Mouse (Mus musculus): ENCODE measurements at regions not wholly inside any gene's neighbourhood (a gene's known extent, or its start where the extent isn't known, plus 50 kb on each side); places are given as distances from the start of the nearest gene placed in this dataset.
A peak's percentile ranks its signal among the peaks of the same experiment; 100 is the strongest.

DNA sequence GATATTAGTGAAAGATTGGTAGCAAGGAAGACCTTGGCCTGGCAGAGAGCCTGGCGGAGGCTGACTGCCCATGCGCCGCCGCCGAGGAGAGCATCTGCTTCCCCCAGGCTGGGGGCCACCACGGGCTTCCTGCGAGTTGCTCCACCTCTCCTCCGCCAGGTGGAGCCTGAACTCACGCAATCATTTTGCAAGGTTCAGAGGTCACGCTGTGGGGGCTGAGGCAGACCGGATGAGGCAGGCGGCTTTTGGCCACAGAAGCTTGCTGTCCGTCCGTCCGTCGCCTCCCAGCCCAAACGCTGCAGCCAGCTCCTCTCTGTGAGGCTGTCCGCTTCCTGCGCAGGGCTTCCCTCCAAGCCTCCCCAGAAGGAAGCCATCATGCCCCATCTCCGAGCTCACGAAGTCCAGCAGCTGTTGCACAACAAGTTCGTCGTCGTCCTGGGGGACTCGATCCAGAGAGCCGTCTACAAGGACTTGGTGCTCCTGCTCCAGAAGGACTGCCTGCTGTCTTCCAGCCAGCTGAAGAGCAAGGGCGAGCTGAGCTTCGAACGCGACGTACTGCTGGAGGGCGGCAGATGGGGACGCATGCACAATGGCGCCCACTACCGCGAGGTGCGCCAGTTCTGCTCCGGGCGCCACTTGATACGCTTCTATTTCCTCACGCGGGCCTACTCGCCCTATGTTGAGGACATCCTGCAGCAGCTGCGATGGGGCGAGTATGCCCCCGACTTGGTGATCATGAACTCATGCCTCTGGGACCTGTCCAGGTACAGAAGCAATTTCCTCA lies 269.3 kb upstream of the Erbb4 start:
- DNase-seq (ENCODE audit: low read depth, low spot score): no peak

DNA sequence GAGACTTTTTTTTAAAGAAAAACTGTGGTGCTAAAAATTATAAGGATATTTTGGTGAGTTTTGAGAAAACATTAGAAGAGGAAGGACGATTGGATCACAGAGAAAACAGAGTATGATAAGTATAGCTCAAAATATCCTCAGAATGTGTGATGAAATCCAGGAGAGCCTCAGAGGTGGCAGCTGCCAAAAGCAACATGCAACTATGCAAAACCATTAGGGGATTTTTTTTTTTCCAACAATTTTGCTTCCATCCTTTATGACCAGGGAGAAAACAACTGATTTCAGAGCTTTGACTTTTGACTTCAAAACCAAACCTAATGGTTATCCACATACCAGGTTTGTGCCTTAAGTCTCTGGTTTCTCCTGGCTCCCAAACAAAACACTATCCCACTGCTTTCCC lies 267.4 kb upstream of the Erbb4 start:
- DNase-seq (ENCODE audit: low read depth, low spot score): no peak

DNA sequence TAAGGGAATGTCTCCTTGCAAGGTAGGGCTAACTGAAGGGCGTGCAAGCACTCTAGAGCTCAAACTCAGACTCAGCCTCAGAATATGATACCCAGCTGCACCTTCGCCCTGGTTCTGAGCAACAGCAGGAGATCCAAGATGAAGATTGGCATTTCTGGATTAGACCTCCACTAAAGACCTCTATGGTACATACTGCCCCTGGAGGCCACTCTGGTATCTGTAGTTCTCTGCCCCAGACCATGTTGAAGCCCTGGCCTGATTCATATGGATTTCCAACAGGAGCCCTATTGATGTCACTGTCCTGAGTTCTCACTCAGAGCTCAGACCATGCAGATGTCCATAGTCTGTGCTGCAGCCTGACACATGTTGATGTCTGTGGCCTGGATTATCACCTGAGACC lies 262.2 kb upstream of the Erbb4 start:
- DNase-seq (ENCODE audit: low read depth, low spot score): no peak

DNA sequence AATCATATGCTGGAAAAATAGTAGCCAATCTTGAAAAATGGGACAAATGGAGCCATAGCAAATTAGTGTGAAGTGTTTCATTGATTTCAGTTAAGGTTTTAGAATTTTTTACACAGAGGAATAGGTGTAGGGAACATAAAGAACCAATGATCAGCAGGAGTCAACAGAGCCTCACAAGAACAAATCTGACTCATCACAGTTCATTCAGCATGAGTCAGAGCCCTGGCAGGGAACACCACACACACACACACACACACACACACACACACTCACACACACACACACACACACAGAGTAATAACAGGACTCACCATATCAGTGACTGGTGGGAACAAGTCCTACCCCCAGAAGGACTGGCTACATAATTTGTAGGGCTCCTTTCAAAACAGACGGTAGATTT lies 259.7 kb upstream of the Erbb4 start:
- no peak for DNase-seq (ENCODE audit: low read depth, low spot score)

DNA sequence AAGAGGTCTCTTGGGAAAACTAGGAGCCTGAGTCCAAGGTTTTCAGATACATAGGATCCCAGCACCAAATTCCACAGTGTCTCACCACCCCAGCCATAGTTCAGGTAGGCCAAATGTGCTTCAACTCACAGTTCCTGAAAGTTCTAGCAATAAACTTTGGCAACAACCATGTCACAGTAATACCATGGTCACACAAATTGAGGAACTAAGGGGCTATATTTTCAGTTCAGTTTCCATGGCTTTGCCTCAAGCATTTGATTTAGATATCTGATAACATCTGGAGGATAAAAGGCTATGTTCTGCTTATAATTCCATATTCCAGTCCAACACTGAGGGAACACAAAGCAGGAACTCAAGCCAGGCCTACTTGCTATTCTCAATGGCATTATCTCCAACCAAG lies 256.2 kb upstream of the Erbb4 start:
- DNase-seq (ENCODE audit: low read depth, low spot score): no peak

DNA sequence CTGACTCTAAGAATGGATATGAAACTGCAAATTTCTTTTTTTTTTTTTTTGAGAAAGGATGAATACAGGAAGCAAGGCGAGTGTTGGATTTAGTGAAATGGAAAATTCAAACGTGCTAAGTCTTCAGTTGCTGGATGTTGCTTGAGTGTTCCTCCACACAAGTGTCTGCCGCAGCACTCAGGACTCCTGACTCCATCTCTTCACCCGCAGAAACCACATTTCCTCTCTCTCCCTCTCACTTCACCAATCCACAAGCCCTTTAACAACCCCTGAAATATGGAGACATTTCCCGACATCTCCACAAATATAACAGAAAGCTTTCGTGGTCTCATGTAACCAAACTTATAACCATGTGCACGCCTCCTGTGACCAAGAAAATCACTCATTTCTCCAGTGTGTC lies 249.7 kb upstream of the Erbb4 start:
- no peak for DNase-seq (ENCODE audit: low read depth, low spot score)

DNA sequence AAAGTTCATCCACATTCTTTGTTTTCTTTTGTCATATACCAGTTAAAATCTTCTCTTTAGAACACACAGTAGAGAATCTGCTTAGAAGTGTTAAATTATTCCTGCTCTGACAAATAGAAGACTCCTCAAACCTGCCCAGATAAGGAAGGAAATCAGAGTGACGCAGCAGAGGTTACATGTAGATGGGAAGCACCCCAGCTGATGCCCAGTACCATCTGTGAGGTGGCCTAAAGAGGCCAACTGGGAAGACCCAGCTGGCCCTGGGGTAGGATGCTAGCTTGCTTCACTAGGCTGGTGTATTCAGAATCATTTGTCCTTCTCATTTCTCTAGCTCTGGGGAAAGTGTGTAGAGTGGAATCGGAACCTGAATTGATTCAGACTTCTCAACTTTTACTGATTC lies 242.6 kb upstream of the Erbb4 start:
- no peak for DNase-seq (ENCODE audit: low read depth, low spot score)

DNA sequence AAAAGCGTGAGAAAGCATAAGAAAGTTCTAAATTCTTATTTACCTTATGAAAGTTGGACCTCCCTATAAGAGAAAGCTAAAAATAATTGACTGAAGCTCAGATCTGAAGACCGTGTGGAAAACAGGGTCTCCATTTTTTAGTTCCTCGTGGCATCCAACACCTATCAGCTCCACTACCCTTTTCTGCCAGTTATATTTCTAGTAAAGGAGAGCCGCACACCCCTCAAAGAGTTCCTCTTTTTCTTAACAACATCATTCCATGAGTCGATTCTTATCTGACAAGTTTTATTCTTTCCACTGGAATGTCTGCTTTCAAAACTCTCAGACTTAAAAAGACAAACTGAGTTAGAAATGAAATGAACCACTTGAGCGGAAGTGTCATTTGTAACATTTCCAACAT lies 242.0 kb upstream of the Erbb4 start:
- DNase-seq (ENCODE audit: low read depth, low spot score): no peak

DNA sequence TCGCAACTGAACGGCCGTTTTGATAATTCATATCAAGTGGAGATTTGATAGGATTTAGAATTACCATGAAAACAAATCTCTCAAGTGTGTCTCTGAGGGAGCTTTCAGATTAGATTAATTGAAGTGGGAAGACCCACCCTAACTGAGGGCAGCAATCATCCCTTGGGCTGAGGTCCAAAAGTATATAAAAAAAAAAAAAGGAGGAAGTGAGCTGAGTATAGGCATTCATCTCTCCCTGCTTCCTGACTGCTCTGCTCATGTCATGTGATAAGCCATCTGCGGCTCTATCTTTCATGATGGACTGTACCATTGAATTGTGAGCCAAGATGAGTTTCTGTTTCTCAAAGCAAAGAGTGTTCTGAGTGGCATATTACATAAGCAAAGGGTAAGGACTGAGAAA lies 234.2 kb upstream of the Erbb4 start:
- no peak for DNase-seq (ENCODE audit: low read depth, low spot score)

DNA sequence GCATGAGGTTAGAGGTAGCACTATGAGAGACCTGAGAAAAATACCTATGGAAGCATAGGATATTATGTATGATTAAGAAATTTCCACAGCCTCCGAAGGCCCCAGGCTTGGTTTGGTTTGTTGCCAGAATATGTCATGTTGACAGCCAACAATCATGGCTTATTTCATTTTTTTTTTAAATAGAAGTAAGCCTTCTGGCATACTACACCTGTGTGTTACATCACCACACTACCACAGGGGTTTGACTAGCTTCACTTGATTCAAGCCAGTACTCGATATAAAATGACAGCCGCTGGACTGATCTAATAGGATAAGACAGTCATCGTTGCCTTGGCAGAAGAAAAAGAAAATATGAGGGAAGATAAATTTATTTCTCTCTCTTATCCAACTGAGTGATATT lies 232.6 kb upstream of the Erbb4 start:
- no peak for DNase-seq (ENCODE audit: low read depth, low spot score)

DNA sequence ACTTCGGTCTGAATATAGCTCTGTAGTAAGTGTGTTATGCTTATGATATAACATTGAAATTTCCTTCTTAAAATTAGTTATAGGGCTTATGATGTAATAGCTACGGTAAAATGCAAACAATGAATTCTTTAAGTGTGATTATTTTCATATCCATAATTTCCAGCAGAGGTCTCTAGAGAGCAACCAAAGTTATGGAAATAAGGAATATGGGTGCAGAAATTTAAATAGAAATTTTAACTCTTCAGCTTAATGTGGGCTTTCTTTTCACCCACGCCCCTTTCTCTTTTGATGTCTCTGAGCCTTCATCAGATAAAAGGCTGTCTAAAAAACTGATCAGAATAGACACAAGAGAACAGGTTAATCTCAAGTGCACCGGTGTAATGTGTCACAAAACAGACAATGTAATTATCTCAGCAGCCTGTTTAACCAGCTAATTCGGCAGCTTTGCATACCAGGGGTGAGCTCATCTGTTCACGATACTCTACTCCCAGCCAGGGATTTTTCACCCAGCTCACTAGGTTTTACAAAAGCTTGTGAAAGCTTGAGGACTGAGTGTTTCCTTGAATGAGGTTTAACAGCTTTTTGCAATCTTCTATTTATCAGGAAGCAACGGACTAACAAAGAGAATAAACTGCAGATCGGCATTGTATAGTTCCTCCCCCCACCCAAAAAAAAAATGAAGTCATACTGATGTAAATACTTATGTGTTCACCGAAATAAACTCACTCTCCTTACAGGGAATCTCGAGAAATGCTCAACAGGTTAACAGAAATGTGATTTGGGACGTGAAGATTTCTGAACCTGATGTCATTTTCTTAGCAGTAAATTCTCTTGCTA lies 223.8 kb upstream of the Erbb4 start:
- DNase-seq (ENCODE audit: low read depth, low spot score): no peak

DNA sequence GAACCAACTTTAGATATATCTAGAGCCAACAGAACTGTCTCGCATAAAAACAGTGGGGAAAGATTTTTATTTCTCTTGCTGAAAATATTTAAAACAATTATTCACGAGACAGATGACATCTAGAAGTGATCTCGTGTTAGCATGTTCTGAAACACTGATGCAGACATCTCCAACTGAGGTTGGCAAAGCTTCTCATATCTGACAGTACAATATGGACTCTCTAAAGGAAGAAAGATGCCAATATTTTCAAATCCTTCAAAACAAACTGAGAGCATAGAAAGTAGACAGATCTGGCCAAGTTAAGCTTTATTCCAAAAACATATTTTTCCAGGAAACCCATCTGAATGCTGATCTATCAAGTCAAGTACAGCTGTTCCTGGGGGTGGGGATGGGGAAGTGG lies 221.5 kb upstream of the Erbb4 start:
- DNase-seq (ENCODE audit: low read depth, low spot score): no peak

DNA sequence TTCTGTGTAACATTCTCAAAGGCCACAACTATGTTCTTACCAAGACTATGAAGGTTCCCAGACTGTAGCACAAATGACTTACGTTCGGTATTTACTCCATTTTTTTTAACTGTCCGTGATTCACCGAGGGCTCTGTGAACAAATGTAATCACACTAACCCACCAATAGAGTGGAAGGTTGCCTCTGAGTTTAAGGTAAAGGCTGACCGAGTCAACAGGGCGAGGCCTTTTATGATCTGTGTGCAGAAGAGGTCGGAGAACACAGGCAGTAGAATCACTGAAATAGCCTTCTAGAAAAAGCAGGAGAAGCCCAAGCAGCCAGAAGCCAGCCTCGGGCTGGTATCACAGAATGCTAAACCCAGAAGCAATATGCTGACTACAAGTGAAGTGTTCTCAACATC lies 218.9 kb upstream of the Erbb4 start:
- no peak for DNase-seq (ENCODE audit: low read depth, low spot score)

DNA sequence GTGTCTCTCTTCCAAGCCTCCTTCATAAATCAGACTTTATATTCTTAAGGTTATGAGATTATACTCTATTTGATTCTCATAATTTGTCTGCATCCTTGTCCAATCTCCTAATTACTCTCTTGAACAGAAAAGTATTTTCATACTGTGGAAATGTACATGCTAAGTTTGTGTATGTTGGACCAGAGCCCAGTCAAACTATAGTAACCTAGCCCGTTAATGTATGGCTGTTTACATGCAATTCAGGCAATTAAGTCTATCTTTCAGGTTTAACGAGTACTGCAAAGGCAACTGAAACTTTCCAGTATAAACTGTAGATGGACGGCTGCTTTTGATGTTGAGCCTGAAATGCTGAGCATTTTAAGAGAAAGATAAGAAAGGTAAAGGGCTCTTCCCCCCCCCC lies 211.7 kb upstream of the Erbb4 start:
- no peak for DNase-seq (ENCODE audit: low read depth, low spot score)

DNA sequence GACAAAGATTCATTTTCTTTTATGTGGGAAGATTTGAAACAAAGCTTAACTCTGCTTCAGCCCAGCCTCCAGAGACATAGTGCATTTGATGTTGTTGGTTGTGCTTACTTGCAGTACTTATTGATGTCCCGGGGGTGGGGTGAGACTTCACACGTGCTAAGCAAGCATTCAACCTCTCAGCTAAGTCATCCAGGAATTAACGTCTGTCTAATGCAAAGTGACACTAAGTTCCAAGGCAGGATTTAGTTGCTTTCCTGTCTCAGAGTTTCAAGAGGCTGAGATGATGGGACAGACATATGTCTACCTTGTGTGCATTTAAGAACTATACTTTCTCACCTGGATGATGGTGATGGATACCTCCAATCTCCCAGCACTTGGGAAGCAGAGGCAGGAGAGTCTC lies 189.0 kb upstream of the Erbb4 start:
- DNase-seq (ENCODE audit: low read depth, low spot score): peak; percentile 43

DNA sequence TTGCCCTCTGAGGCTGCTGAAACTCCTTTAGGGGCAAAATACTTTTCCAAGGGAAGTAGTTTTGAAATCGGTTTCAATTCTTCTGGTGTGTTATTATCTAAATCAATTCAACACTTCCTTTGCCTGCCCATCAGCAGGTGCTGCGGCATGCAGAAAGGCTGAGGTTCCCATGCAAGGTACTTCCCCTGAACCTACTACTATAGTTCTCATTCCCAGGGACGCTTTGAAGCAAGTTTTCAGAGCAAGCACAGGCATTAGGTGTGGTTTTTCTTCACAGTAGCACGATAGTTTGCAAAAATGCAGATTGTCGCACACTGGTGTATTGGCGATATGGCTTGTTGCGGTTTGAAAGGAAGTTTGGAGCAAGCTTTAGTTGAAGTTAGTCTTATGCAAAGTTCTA lies 183.5 kb upstream of the Erbb4 start:
- DNase-seq (ENCODE audit: low read depth, low spot score): no peak

DNA sequence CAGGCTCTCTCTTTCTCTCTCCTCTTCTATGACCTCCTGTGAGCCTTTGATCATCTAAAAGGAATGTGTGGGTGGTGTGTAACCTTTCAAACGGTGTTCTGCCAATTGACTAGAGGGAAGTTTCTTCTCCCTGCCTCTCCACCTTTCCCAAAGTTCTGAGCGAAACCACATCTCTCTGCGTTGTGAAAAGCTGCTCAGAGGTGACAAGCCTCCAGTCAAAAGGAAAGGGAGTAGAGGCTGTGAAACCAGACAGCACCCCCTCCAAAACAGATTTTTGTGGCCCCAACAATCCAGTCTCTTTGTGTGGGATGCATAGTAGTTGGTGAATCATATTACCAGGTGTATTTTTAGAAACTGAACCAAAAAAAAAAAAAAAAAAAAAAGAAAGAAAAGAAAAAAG lies 178.5 kb upstream of the Erbb4 start:
- no peak for DNase-seq (ENCODE audit: low read depth, low spot score)

DNA sequence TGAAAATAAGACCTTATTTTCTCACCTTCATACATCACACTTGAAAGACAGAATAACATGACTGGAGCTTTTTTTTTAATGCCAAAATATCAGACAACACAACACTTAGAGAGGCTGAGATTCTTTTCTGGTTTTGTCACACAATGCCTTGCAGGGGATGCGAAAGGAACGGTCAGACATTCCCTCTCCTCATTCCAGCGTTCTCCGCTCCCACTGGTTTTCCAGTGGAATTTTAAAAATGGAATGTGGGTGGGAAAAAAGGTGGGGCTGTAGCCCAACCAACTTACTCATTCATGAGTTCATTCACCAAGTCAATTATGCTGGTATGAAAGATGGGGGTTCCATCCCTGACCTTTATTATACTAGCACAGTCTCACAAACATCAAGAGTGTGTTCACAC lies 169.6 kb upstream of the Erbb4 start:
- no peak for DNase-seq (ENCODE audit: low read depth, low spot score)

DNA sequence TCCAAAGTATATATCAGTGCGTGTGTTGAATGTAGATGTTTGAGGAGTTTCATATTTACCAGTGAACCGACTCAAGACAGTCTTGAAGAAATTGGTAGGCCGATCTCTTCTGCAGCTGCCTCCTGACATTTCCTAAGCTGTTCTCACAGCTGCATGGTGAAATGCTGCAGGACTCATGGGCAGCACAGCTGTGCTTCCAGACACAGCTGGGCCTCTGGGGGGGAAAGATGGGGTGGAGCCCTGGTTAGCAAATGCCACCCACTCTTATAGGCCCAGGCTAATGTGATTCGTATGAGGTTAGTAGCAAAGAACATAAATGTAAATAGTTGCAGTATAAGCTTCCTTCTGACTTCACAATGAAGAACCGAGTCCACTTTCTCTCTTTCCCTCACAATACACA lies 139.8 kb upstream of the Erbb4 start:
- no peak for DNase-seq (ENCODE audit: low read depth, low spot score)

DNA sequence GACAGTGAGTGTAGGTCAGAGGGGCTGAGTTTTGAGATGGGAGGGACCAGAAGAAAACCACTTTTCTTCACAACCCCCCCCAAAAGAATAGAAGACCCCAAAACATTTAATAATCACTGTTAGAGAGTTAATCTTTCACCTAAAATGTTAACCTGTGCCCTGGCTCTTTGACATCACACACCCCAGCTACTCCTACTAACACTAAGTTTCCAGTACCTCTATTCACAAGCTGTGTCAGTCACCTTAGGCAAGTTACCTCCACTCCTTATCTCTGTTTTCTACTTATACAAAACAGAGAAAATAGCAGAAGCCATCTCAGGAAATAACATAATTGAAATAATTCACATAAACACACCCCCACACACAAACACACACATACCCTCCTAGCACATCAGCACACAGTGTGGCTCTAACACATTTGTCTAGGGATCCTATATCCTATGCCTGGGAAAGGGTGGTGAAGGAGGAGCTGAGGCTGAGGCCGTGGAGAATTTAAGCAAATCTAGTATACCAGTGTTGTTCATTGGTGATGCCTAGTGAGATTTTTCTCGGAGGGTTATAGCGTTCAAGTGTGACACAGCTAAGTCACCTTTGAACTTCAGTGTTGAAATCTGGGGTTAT lies 134.5 kb upstream of the Erbb4 start:
- DNase-seq (ENCODE audit: low read depth, low spot score): no peak

DNA sequence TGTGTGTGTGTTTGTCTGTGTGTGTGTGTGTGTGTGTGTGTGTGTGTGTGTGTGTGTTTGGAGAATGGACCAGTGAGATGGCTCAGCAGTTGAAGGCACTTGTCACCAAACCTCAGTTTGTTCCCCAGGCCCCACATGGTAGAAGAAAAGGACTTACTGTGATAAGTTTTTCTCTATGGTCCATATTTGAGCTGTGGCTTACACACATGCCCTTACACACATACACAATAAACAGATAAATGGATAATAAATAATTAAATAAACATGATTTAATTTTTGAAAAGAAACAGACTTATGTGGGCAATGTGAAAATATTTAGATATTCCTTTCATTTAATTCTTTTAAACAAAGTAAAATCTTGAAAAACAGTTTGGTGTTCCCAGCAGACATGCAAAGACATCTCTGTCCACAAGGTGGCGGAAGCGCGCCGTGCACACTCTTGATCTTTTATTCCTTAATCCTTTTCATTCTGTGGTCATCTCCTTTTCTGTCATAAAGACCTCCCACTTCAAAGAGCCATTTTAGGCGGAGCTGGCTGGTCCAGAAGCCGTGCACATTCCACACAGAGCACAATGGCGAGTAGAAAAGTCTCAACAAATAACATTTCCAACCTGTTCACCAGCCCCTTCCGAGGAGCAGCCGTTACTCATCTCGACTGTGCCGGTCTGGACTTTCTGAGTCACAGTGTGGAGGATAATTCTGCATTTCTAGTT lies 133.8 kb upstream of the Erbb4 start:
- DNase-seq (ENCODE audit: low read depth, low spot score): peak; percentile 25

DNA sequence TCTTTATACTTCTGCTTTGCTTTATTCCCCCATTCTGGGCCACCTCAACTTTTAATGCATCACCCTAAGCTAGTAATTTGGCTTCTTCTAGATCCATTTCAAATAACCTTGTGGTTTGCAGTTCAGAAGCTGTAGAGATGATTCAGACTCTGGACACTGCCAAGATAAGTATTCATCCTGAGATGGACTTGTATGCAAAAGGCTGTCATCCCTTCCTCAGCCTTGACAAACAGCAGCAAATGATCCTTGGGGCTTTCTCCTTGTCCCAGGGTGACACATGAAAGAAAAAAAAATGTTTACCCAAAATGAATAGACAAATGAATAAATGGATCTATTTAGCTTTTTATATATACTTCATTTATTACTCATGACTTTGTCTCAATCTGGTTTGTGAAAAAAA lies 120.0 kb upstream of the Erbb4 start:
- no peak for DNase-seq (ENCODE audit: low read depth, low spot score)
